Mouse (Mus musculus): Measurements from ENCODE around the gene Rph3al.

Rph3al gene

GRCm38 (mm10) chr11:75950459-75950858, 12.2 kb upstream of the Rph3al start:
- no peak for DNase-seq (ENCODE audit: low spot score in 2 of 2)

DNA sequence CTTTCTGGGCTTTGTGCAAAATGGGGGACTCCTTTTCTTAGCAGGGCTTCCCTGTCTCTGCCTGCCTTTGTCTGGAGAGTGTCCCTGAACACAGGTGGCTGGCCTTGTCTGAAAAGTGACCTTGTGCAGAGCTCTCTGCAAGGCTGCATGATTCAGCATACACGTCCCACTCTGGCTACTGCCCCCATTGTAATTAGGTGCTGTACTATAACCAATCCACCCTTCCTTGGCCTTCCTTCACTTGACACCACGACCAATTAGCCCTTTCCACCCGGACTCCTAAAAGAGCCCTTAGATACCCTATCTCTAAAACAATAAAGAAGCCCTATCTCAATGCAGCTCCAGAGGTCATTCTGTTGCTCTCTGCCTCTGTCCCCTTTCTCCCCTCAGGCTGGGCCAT, 10.6 kb upstream of the Rph3al start:
- DNase-seq (ENCODE audit: low spot score in 2 of 2), result no peak

GRCm38 (mm10) chr11:75947223-75947622, 9.0 kb upstream of the Rph3al start:
- no peak for DNase-seq (ENCODE audit: low spot score in 2 of 2)

DNA sequence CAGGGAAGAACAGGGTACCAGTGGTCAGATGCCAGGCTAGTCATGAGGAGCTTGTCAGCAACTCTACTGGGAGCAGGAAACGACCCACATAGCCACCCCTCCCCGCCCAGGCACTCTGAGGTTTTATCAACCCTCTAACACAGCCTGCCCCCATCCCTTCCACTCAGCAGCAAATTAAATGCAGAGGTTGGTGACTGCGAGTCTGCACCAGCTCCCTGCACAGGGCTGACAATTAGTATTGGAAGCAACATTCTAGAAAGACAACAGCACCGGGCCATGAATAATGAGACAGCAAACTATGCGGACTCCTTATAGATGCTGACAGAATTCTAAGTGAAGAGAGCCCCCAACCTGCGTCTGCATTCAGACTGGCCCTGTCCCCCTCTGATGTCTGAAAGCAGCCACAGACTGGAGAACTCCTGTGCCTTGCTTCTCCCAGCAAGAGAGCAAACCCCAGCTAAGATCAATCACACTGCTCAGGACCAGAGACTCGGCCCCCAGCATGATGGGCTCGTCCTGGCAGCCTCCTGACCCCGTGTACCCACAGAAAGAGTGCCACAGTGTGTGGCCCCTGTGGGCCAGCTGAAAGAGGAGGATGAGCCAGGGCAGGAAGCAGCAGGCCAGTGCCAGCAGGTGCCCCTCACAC, 7.7 kb upstream of the Rph3al start:
- no peak for DNase-seq (ENCODE audit: low spot score in 2 of 2)

DNA sequence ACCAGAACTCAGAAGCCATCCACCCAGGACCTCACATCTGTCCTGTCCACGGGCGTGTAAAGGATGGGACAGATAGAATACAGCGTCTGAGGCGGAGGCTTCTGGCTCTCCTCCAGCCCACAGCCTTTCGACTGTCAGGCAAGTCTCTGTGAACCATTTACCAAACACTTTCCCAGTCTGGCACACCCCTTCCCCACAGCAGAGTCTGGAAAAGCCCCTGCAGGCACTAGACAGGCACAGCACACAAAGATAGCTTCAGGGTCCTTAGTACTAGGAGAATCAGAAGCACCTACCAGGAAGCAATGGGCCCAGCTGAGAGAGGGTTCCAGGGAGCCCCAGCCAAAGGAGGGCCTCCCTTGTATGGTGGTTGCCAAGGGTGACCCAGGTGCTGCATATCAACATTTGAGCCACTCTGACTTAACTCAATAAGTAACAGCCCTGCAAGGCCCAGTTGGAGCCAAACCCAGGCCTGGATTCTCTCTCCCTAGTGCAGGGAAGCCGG, 808 bp downstream of the Rph3al start:
- peak in 1 of 2 experiments; percentile 19 for DNase-seq (ENCODE audit: low spot score in 2 of 2)

GRCm38 (mm10) chr11:75935819-75936430, 2.3 kb downstream of the Rph3al start:
- peak; percentile 45 to 65 for DNase-seq (ENCODE audit: low spot score in 2 of 2)

DNA sequence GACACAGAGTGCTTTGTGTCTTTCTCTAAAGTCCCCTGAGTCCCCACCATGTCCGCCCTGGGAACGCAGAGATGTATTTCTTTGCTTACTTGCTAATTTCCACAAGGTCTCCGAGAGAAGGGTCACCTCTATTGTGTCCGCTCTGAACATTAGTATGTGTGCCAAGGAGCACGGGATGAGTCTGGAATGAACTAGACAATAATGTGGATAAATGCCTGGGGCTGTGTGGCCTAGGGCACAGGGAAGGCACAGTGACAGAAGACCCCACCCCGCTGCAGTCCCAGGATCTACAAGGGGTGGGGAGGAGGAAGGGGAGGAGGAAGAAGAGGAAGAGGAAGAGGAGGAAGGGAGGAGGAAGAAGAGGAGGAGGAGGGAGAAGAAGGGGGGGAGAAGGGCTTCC, 3.8 kb downstream of the Rph3al start:
- DNase-seq (ENCODE audit: low spot score in 2 of 2), result no peak

DNA sequence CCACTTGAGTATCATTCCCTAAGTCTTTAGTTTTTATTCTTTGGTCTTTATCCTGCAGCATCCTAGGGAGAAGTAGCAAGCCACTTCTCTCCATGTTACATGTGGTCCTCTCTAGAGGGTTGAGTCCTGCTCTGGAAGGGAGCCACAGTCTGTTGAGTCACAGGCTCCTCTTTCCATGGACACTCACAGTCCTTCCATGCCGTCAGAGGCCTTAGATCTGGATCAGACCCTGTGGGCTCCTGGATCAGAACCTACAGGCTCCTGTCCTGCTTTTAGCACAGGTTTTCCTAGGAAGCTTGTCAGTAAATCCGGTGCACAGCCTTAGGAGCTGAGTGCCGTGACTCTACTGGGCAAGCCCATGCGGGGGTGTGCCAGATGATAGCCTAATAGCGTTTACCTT, 4.9 kb downstream of the Rph3al start:
- no peak for DNase-seq (ENCODE audit: low spot score in 2 of 2)

- no peak for DNase-seq (ENCODE audit: low spot score in 2 of 2)
Measured at GRCm38 (mm10) chr11:75930911-75931678, 7.1 kb downstream of the Rph3al start.

- DNase-seq (ENCODE audit: low spot score in 2 of 2), result no peak
Measured at GRCm38 (mm10) chr11:75930208-75930607, 8.0 kb downstream of the Rph3al start.

DNA sequence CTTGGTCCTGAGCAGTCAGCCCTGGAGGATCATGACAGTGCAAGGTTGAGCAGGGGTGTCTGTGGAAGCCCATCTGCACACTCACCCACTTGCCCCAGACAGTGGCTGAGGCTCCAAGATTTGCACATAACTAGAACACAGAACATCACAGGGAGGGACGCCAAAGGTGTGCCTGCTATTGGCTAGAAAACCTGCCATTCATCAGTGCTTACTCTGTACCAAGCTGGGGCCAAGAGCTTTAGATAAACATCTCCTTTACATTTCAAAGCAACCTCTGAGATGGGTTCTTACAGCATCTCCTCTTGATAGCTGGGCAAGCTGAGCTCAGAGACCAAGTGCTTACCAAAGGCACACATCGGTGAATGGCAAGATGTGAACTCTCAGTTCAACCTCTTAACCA, 10.3 kb downstream of the Rph3al start:
- no peak for DNase-seq (ENCODE audit: low spot score in 2 of 2)

- peak; percentile 54 to 70 for DNase-seq (ENCODE audit: low spot score in 2 of 2)
Measured at GRCm38 (mm10) chr11:75926431-75927312, 11.6 kb downstream of the Rph3al start.

DNA sequence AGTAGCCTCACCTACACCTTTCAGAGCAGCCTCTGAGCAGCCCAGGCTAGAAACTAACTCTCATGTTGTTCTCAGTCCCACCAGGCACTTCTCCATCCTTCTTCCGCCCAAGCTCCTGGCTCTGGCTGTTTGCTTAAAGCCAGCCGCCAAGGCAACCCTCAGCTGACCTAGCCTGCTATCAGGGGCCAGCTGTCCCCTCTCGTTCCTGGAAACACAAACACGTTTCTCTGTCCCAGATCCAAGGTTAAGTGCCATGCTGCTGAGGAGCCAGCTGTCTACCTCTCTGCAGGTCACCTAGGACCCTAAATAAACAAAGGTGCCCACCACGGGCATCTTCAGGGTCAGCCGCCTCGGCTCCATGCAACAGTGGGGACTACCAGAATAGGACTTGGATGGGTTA, 12.4 kb downstream of the Rph3al start:
- no peak for DNase-seq (ENCODE audit: low spot score in 2 of 2)

GRCm38 (mm10) chr11:75922741-75923140, 15.5 kb downstream of the Rph3al start:
- DNase-seq (ENCODE audit: low spot score in 2 of 2), result no peak

- DNase-seq (ENCODE audit: low spot score in 2 of 2), result no peak
Measured at GRCm38 (mm10) chr11:75919139-75919538, 19.1 kb downstream of the Rph3al start.

GRCm38 (mm10) chr11:75917340-75917739, 20.9 kb downstream of the Rph3al start:
- DNase-seq (ENCODE audit: low spot score in 2 of 2), result no peak

DNA sequence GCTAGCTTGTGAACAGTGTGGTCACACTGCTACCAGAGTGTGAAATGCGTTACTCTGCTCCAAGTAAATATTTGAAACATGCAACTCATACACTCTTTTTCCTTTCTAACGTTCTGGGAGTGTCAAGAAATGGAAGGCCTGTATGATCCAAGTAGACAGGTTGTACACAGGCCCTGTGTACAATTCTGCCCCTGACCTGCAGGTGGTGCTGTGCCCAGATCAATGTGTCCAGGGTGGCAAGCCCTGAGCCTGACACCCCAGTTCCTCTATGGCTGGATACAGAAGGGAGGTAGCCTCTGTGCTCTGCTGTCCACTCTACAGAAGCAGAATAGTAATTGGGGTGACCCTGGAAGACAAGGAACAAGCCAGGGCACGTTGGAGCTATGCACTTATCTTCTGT, 24.3 kb downstream of the Rph3al start:
- DNase-seq (ENCODE audit: low spot score in 2 of 2), result peak; percentile 68 to 78

DNA sequence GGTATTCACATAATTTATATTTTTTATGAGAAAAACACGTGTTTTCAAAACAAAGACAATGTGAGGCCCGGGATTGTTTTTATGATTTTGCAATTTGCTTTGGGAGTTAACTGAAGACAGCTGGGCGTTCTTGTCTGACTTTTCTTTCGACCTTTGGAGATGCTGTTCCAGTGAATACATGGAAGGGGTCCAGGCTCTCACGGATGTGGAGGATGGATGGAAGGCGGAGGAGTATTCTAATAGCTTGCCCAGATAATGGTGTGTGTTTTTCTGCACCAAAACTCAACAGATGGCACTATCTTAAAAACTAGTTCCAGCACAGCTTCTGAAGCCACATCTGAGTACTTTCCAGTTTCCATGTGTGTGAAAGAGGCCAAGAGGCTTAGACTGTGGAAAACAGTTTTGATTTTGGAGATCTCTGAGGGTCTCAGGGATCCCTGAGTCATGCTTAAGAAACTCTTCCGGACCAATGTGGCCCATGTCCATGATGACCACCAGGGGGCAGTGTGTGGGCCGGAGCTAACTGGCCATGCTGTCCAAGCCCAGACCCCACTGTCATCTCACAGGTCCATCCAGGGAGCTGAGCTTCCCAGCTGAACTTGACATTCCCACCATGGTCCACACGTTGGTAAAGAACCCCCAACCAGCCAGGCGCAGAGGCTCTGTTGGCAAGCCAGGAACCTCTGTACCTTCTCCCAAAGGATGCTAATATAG, 25.1 kb downstream of the Rph3al start:
- peak; percentile 65 to 68 for DNase-seq (ENCODE audit: low spot score in 2 of 2)

GRCm38 (mm10) chr11:75911962-75912361, 26.3 kb downstream of the Rph3al start:
- no peak for DNase-seq (ENCODE audit: low spot score in 2 of 2)

DNA sequence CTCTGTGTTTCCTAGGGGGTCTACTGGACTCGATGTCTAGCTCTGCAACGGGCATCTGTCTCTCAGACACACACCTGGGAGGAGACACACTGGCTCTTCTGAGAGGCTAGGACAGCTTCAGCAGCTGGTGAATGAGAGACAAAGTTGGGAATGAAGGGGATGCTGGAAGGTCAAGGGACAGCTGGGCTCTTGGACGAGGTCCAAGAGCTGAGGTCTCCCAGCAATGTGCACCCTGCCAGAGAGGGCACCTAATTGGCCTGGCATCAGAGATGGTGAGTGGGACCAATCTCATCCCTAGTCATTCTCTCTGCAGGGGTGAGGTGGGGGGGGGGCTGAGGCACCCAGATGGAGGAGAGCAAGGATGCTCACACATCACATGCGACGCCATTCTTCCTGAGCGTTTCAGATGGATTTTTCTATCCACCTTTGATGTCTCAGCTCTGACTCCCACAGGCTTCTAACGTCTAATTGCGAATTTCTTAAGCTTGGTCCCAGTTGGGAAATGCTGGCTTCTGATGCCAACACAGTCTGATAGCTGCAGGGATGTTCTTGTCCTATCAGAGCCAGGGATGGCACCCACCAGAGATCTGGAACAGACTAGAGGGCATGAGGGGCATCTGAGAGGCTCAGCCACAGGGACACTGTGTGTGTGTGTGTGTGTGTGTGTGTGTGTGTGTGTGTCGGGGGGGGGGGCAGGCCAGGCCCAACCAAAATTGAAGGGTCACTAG, 28.4 kb downstream of the Rph3al start:
- no peak for DNase-seq (ENCODE audit: low spot score in 2 of 2)

Measured in natural killer cell, adult 2 months (primary cell).